Mouse (Mus musculus): ENCODE measurements around the gene Myo7a. TPM values are rescaled to one million over a fixed set of nuclear protein-coding genes. Genes with fewer than 3 reads are reported as not detected.

Myo7a gene
- 24.3 and 28.1 TPM in 2 replicates for polyA plus RNA-seq (2012; rRNA removed)

DNA sequence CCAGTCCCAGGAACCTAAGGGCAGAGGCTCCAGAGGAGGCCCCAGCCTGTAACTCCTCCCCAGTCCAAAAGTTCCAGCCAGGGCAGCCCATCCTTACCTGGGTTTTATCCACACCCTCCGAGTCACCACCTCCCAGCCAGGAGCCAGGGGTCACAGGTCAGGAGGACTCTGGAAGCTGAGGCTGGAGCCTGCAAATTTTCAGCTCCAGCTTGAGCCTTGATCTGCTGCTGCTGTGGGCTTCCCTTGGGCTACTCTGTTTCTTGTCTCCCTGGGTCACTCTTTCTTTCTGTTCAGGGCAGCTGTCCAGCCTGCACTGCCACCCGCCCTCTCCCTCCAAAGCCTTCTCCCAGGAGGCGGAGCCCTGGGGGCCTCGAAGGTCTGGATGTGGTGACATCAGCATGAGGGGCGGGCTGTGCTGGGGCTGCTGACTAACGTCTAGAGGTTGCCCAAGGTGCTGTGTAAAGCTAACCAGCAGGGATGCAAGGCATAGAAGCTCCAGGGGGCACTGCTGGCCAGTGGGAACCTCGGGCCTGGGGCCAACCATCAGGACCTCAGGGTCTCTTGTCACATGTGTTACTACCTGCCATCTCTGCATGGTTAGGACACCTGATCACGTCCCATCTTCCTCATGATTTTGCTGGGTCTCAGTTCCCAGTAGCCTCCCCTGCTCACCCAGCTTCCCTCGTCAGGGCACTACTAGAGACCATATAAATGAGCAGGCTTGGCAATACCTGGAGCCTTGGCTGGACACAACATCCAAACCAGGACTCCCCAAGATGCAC, at the start of gene Myo7a:
Gene Myo7a, minus strand, starts transcription at position 346 of the 782 bp plus-strand sequence.
- Histone ChIP-seq H3K36me3 (ENCODE audit: control insufficient read depth, insufficient read depth, low read length) (peaks cover 2% of the 10 kb centered on the region; the same call in 1 of the 2 replicates), H3K27ac (ENCODE audit: insufficient read depth, low read length) (no peak within 1 kb of the TSS), H3K4me1 (ENCODE audit: control insufficient read depth, insufficient read depth, insufficient read length) (no peaks in the 10 kb centered on the region; the same call in 1 of the 2 replicates), H3K4me3 (ENCODE audit: extremely low read depth, insufficient read depth, insufficient read length) (peak within 1 kb of the TSS; percentile 42; the same call in 1 of the 2 replicates), H3K27me3 (ENCODE audit: control insufficient read depth, insufficient read depth, low read length) (no peaks in the 10 kb centered on the region)
- TF ChIP-seq CTCF (IDR thresholded peaks at IDR 0.05; ENCODE audit: extremely low read depth, insufficient read depth, insufficient read length, insufficient replicate concordance) = no peak
- no peak for TF ChIP-seq POLR2A (IDR thresholded peaks at IDR 0.05; ENCODE audit: low read depth, low read length)
- no peak for DNase-seq (ENCODE audit: low read depth in 1 of 2, low spot score in 2 of 2)
- 63% methylated on average over 9 of the region's 9 CpGs for WGBS

DNA sequence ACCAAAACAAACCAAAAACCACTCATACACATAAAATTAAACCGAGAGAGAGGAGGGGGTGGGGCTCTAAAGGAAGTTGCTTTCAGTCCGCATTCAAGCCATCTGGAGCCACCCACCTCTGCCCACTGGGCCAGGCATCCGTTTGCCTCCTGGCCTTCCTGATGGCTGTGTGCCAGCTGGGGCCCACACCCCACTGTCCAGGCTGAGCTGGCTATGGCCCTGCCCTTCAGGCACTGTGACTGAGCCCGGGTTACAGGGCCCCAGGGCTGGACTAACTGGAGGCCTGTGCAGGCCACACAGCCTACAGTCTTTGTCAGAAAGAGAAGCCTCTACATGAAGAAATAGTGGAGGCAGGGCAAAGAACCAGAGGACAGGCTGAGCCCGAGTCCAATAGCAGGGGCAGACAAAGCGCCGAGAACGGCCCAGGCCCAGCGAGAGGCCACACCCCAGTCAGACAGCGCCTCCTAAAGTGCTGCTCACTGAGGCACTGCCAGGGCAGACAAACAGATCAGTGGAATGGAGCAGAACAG, 45.7 kb upstream of the Myo7a start:
- Histone ChIP-seq H3K4me3 (ENCODE audit: extremely low read depth, insufficient read depth, insufficient read length) (peak overlapping the region; percentile 16; the same call in 1 of the 2 replicates), H3K36me3 (ENCODE audit: control insufficient read depth, insufficient read depth, low read length) (no peaks in the 10 kb centered on the region), H3K27ac (ENCODE audit: insufficient read depth, low read length) (peak overlapping the region; percentile 91), H3K27me3 (ENCODE audit: control insufficient read depth, insufficient read depth, low read length) (no peaks in the 10 kb centered on the region), H3K4me1 (ENCODE audit: control insufficient read depth, insufficient read depth, insufficient read length) (peaks cover 15% of the 10 kb centered on the region)
- DNase-seq (ENCODE audit: low read depth in 1 of 2, low spot score in 2 of 2) = peak; percentile 43 to 47
- TF ChIP-seq CTCF (IDR thresholded peaks at IDR 0.05; ENCODE audit: extremely low read depth, insufficient read depth, insufficient read length, insufficient replicate concordance) = no peak
- no peak for TF ChIP-seq POLR2A (IDR thresholded peaks at IDR 0.05; ENCODE audit: low read depth, low read length)
- WGBS = 12% methylated on average over 10 of the region's 10 CpGs

DNA sequence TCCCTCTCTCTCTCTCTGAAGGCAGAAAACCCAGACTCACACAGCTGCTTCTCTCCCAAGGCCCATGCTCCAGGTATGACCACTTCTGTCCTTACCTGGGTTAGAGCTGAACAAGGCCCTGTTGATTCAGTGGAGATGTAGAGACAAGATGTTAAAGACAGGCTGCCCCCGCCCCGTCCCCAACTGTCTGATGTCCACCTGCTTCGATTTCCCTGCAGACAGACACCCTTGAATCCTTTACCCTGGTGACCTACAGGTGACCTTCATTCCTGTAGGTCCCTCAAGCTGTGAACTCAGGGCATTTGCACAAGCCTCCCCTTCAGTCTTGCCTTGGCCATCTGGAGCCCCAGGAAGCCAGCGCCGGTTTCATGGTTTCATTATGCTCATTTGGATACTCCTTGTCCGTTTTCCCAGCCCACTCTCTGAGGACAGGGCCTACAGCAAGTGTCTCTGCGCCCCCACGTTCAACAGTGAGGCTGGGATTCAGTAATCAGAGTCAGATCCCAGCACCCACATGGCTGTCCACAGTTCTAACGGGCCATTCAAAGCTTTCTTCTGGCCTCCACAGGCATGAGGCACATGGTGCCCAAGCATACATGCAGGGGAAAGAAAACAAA, 45.2 kb upstream of the Myo7a start:
- TF ChIP-seq CTCF (IDR thresholded peaks at IDR 0.05; ENCODE audit: extremely low read depth, insufficient read depth, insufficient read length, insufficient replicate concordance) (no peak), POLR2A (IDR thresholded peaks at IDR 0.05; ENCODE audit: low read depth, low read length) (no peak)
- Histone ChIP-seq H3K36me3 (ENCODE audit: control insufficient read depth, insufficient read depth, low read length) (no peaks in the 10 kb centered on the region), H3K27ac (ENCODE audit: insufficient read depth, low read length) (peak overlapping the region; percentile 91), H3K27me3 (ENCODE audit: control insufficient read depth, insufficient read depth, low read length) (no peaks in the 10 kb centered on the region), H3K4me1 (ENCODE audit: control insufficient read depth, insufficient read depth, insufficient read length) (peaks cover 15% of the 10 kb centered on the region), H3K4me3 (ENCODE audit: extremely low read depth, insufficient read depth, insufficient read length) (no peak overlapping the region)
- 55% methylated on average over 9 of the region's 9 CpGs for WGBS
- DNase-seq (ENCODE audit: low read depth in 1 of 2, low spot score in 2 of 2) = no peak

DNA sequence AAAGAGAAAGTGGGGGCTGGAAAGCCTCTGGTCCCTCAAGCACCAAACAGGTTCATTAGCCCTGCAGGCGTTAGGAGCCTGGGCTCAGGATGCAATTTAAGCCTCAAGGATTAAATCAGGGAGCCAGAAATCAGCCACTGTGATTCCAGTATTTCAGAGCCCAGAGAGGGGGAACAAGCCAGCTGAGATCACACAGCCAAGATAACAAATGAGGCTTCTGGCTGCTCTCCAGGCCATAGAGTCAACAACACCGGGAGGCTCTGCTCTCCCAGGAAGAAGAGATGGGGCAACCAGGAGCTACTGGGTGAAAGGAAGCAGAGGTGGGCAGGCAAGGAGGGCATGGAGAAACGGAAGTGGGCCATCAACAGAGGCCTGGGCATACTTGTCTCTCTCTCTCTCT, 44.4 kb upstream of the Myo7a start:
- no peak for DNase-seq (ENCODE audit: low read depth in 1 of 2, low spot score in 2 of 2)
- Histone ChIP-seq H3K27ac (ENCODE audit: insufficient read depth, low read length) (no peak overlapping the region; the same call in 1 of the 2 replicates), H3K4me3 (ENCODE audit: extremely low read depth, insufficient read depth, insufficient read length) (no peak overlapping the region), H3K4me1 (ENCODE audit: control insufficient read depth, insufficient read depth, insufficient read length) (peaks cover 15% of the 10 kb centered on the region), H3K36me3 (ENCODE audit: control insufficient read depth, insufficient read depth, low read length) (no peaks in the 10 kb centered on the region), H3K27me3 (ENCODE audit: control insufficient read depth, insufficient read depth, low read length) (no peaks in the 10 kb centered on the region)
- TF ChIP-seq POLR2A (IDR thresholded peaks at IDR 0.05; ENCODE audit: low read depth, low read length) (no peak), CTCF (IDR thresholded peaks at IDR 0.05; ENCODE audit: extremely low read depth, insufficient read depth, insufficient read length, insufficient replicate concordance) (no peak)
- WGBS = 64% methylated on average over 3 of the region's 3 CpGs

DNA sequence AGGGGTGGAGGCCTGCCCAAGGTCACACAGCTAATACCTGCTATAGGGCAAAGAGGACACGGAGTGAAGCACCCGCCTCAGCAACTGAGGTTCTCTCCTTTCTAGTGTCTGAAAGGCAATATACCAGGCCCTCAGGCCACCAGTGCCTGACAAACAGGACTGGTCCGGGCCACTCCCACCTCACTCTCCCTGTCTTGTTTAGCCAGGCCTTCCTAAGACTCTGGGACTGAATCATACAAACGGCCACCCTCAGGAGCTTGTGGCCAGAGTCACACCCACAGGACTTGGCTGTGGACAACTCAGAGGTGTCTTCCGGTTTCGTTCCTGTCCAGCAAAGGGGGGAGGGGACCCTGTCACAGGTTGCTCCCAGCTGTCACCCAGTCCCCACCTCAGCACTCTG, 42.9 kb upstream of the Myo7a start:
- Histone ChIP-seq H3K4me3 (ENCODE audit: extremely low read depth, insufficient read depth, insufficient read length) (no peak overlapping the region), H3K36me3 (ENCODE audit: control insufficient read depth, insufficient read depth, low read length) (no peaks in the 10 kb centered on the region), H3K4me1 (ENCODE audit: control insufficient read depth, insufficient read depth, insufficient read length) (peaks cover 15% of the 10 kb centered on the region), H3K27me3 (ENCODE audit: control insufficient read depth, insufficient read depth, low read length) (no peaks in the 10 kb centered on the region), H3K27ac (ENCODE audit: insufficient read depth, low read length) (no peak overlapping the region)
- no peak for DNase-seq (ENCODE audit: low read depth in 1 of 2, low spot score in 2 of 2)
- TF ChIP-seq POLR2A (IDR thresholded peaks at IDR 0.05; ENCODE audit: low read depth, low read length) = no peak
- no peak for TF ChIP-seq CTCF (IDR thresholded peaks at IDR 0.05; ENCODE audit: extremely low read depth, insufficient read depth, insufficient read length, insufficient replicate concordance)
- whole genome bisulfite sequencing = 87% methylated on average over 6 of the region's 6 CpGs

DNA sequence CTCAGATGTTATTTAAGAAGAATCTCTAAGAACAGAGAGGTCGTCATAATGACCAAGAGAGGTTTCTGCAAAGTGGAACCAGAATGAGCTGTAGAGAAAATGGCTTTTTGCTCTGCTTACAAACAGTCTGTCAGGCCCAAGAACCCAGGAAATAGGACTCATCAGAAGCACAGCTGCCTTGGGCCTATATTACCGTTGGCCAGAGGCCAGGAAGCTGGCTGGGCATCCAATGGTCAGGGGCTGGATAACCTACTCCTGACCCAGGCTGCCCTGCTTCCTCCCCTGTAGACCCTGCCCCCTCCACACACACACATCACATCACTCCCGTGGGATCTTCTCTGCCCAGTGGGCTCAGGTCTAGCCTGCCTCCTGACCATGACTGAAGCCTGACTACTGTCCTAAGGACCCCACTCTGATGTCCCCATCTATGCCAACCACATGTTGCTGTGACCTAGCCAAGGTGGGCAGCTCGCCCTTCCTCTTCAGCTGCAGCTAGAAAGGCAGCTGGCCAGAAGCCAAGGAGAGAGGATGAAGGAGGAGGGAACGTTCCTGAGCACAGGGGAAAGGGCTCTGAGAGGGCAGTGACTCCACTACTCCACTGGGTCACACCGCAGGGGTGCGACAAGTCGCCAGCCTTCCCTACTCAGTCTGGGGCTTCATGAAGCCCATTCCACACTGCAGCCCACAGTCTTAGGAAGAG, 40.9 kb upstream of the Myo7a start:
- Histone ChIP-seq H3K4me3 (ENCODE audit: extremely low read depth, insufficient read depth, insufficient read length) (no peak overlapping the region), H3K27me3 (ENCODE audit: control insufficient read depth, insufficient read depth, low read length) (no peaks in the 10 kb centered on the region), H3K27ac (ENCODE audit: insufficient read depth, low read length) (no peak overlapping the region), H3K4me1 (ENCODE audit: control insufficient read depth, insufficient read depth, insufficient read length) (peaks cover 10% of the 10 kb centered on the region), H3K36me3 (ENCODE audit: control insufficient read depth, insufficient read depth, low read length) (no peaks in the 10 kb centered on the region)
- DNase-seq (ENCODE audit: low read depth in 1 of 2, low spot score in 2 of 2) = no peak
- WGBS = 51% methylated on average over 8 of the region's 8 CpGs
- TF ChIP-seq CTCF (IDR thresholded peaks at IDR 0.05; ENCODE audit: extremely low read depth, insufficient read depth, insufficient read length, insufficient replicate concordance) = no peak
- no peak for TF ChIP-seq POLR2A (IDR thresholded peaks at IDR 0.05; ENCODE audit: low read depth, low read length)

All from spleen, adult 2 months (tissue).